Mouse (Mus musculus): ENCODE results near the gene Gm11549. TPM values are rescaled to one million over a fixed set of nuclear protein-coding genes. Genes with fewer than 3 reads are reported as not detected.

The Gm11549 gene
- polyA plus RNA-seq, 1 experiment from 2014 or later, result not detected

Small RNA genes within 50 kb of the gene (microRNA-seq; reads per million reads assigned to microRNA genes)
- gene Mir7009, result not detected

Other genes with a start within 250 kb of the Gm11549 start
- 68.6 and 70.7 TPM in 2 replicates for gene Anxa5, start 45.9 kb downstream of the Gm11549 start, polyA plus RNA-seq (2016; fragmentation: Nextera tagmentation; extraction: Ambion mirVana)
- gene 1810062G17Rik, start 45.9 kb downstream of the Gm11549 start, polyA plus RNA-seq (2016; fragmentation: Nextera tagmentation; extraction: Ambion mirVana), result 0.83 and 1.4 TPM in 2 replicates
- 56.6 and 57.8 TPM in 2 replicates for gene Exosc9, start 30.8 kb upstream of the Gm11549 start, polyA plus RNA-seq (2016; fragmentation: Nextera tagmentation; extraction: Ambion mirVana)
- 288 and 294 TPM in 2 replicates for gene Ccna2, start 50.3 kb upstream of the Gm11549 start, polyA plus RNA-seq (2016; fragmentation: Nextera tagmentation; extraction: Ambion mirVana)
- 8.3 and 8.9 TPM in 2 replicates for gene Bbs7, start 91.7 kb upstream of the Gm11549 start, polyA plus RNA-seq (2016; fragmentation: Nextera tagmentation; extraction: Ambion mirVana)
- gene Trpc3, start 168.4 kb upstream of the Gm11549 start, polyA plus RNA-seq (2016; fragmentation: Nextera tagmentation; extraction: Ambion mirVana), result 0.65 and 0.81 TPM in 2 replicates